Mouse (Mus musculus): ENCODE measurements around the gene Slc43a1.

GRCm38 (mm10) chr2:84865616-84866571, 27.2 kb downstream of the Slc43a1 start:
- TF ChIP-seq POLR2A (IDR thresholded peaks at IDR 0.05; ENCODE audit: low read depth, low read length) (no peak), CTCF (IDR thresholded peaks at IDR 0.05; ENCODE audit: extremely low read depth, insufficient read length, insufficient replicate concordance, low read depth, low read length) (peak; percentile 60; the same call in 1 of the 2 replicates)
